Mouse (Mus musculus) gastrocnemius, adult 2 months (tissue): Measurements from ENCODE around the gene Cd82. TPM values are rescaled to one million over a fixed set of nuclear protein-coding genes. Genes with fewer than 3 reads are reported as not detected.

ENCODE experiments used
- DNase-seq: peaks from one replicate; pipeline ENCODE4 v3.0.0; 2022
- H3K27ac ChIP-seq: fragments of 200-600 bp; 2 replicates; pipeline ENCODE4 v1.8.1; 2022; ENCODE audit warnings: mild to moderate bottlenecking
- H3K4me3 ChIP-seq: fragments of 200-600 bp; 2 replicates; pipeline ENCODE4 v1.8.1; 2022; ENCODE audit warnings: mild to moderate bottlenecking, moderate library complexity
- CTCF ChIP-seq: fragments of 200-600 bp; IDR thresholded peaks from 2 replicates; pipeline ENCODE4 v1.8.1; 2022; ENCODE audit warnings: antibody characterized with exemption, mild to moderate bottlenecking, moderate library complexity
- intact Hi-C: fragments of 180-260 bp; cut with DNase I; formaldehyde crosslinking; loops from one replicate; pipeline ENCODE4 v1.15.1; 2025
- total RNA-seq, 2 experiments: library from RNA; stranded (reverse); gene quantifications; 2 replicates each; pipeline ENCODE4 v1.2.3; 2021

The Cd82 gene
- total RNA-seq, 2 experiments from 2014 or later: 6.6 to 17.8 TPM

- TF ChIP-seq CTCF: no peak
- Histone ChIP-seq H3K27ac (no peak overlapping the region), H3K4me3 (no peak overlapping the region)
- intact Hi-C loops: no loop called here
- no peak for DNase-seq
Observed at GRCm38 (mm10) chr2:93448774-93449173, 14.2 kb downstream of the Cd82 start.

GRCm38 (mm10) chr2:93447500-93448249, 15.3 kb downstream of the Cd82 start:
- DNase-seq: no peak
- intact Hi-C loops: no loop called here
- no peak overlapping the region for H3K27ac ChIP-seq
- no peak for TF ChIP-seq CTCF
- H3K4me3 ChIP-seq: no peak overlapping the region

GRCm38 (mm10) chr2:93446606-93447353, 16.2 kb downstream of the Cd82 start:
- no peak for DNase-seq
- Histone ChIP-seq H3K27ac (no peak overlapping the region), H3K4me3 (no peak overlapping the region)
- TF ChIP-seq CTCF: no peak
- intact Hi-C loops: no loop called here

- DNase-seq: no peak
- intact Hi-C loops: no loop called here
- Histone ChIP-seq H3K4me3 (no peak overlapping the region), H3K27ac (no peak overlapping the region)
- TF ChIP-seq CTCF: no peak
Observed at GRCm38 (mm10) chr2:93445237-93445651, 17.7 kb downstream of the Cd82 start.

- no peak for DNase-seq
- H3K4me3 ChIP-seq: no peak overlapping the region
- TF ChIP-seq CTCF: no peak
- no peak overlapping the region for H3K27ac ChIP-seq
- intact Hi-C loops: no loop called here
Observed at GRCm38 (mm10) chr2:93444280-93444679, 18.7 kb downstream of the Cd82 start.

- intact Hi-C loops: no loop called here
- Histone ChIP-seq H3K27ac (no peak overlapping the region), H3K4me3 (no peak overlapping the region)
- TF ChIP-seq CTCF: no peak
- DNase-seq: no peak
Observed at GRCm38 (mm10) chr2:93443106-93443505, 19.8 kb downstream of the Cd82 start.

- intact Hi-C loops: no loop called here
- no peak for DNase-seq
- Histone ChIP-seq H3K4me3 (no peak overlapping the region), H3K27ac (peak overlapping the region; percentile 58)
- TF ChIP-seq CTCF: no peak
Observed at GRCm38 (mm10) chr2:93439812-93440559, 23.0 kb downstream of the Cd82 start.

GRCm38 (mm10) chr2:93439352-93439771, 23.6 kb downstream of the Cd82 start:
- DNase-seq: no peak
- intact Hi-C loops: no loop called here
- Histone ChIP-seq H3K27ac (peak overlapping the region; percentile 58), H3K4me3 (no peak overlapping the region)
- no peak for TF ChIP-seq CTCF

GRCm38 (mm10) chr2:93438335-93438734, 24.6 kb downstream of the Cd82 start:
- intact Hi-C loops: no loop called here
- DNase-seq: no peak
- Histone ChIP-seq H3K4me3 (no peak overlapping the region), H3K27ac (no peak overlapping the region)
- TF ChIP-seq CTCF: no peak

GRCm38 (mm10) chr2:93435577-93435976, 27.4 kb downstream of the Cd82 start:
- no peak for DNase-seq
- no peak for TF ChIP-seq CTCF
- intact Hi-C loops: no loop called here
- Histone ChIP-seq H3K27ac (no peak overlapping the region), H3K4me3 (no peak overlapping the region)

- intact Hi-C loops: no loop called here
- TF ChIP-seq CTCF: no peak
Observed at GRCm38 (mm10) chr2:93434896-93435295, 28.0 kb downstream of the Cd82 start.

GRCm38 (mm10) chr2:93433543-93433942, 29.4 kb downstream of the Cd82 start:
- TF ChIP-seq CTCF: no peak
- no peak overlapping the region for H3K27ac ChIP-seq
- no peak for DNase-seq
- H3K4me3 ChIP-seq: no peak overlapping the region
- intact Hi-C loops: no loop called here

More at GRCm38 (mm10) chr2:93434896-93435295, 28.0 kb downstream of the Cd82 start:
- Histone ChIP-seq H3K27ac (no peak overlapping the region), H3K4me3 (no peak overlapping the region)
- DNase-seq: no peak
